Mouse (Mus musculus): ENCODE measurements around the gene Bckdhb. TPM values are rescaled to one million over a fixed set of nuclear protein-coding genes. Genes with fewer than 3 reads are reported as not detected.

Bckdhb gene
- total and polyA plus RNA-seq, 3 experiments = 10.6 to 20.3 (median 12.0) TPM

DNA sequence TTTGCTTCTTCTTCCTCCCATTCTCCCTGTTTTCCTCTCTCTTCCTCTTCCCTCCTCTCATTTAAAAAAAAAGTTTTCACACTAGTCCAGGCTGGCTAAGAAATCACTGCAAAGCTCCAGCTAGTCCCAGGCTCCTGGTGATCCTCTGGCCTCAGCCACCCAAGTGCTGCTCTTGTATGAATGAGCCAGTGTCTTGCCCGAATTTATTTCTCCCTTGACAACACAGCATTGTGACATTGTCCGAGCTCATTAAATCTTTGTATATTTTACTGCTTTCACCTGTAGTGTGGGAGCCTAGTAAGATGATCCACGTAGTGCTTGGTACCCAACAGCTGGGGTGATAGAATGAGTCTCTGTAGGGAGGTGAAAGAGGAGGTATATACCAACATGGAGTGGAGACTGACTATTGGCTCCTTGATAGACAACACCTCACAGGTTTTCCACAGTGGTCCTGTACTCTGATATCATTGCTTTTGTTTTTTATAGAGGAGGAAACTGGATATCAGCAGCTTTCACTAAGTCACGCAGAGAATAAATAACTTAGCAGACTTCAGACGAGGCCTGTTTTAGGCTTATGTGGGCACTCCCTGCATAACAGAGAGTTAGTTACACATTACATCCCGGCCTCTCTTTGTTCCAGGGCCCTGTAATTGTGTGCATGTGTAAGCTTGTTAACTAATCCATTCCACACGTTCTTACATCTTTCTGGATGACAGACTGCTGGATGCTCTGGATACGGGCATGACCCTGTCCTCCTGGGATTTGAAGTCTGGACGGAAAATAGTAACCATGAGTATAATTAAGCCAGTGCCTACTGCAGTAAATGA, 15.8 kb downstream of the Bckdhb start:
- no peaks in the 10 kb centered on the region for H3K79me2 ChIP-seq (replicated peaks; ENCODE audit: control insufficient read depth, extremely low read depth, insufficient read depth, poor library complexity, severe bottlenecking)
- peaks cover 0 to 8% of the 10 kb centered on the region in 2 experiments for H3K36me3 ChIP-seq (replicated peaks in 1 of 2; ENCODE audit: control insufficient read depth in 1 of 2, insufficient read depth in 1 of 2, low read length in 1 of 2)
- H3K9ac ChIP-seq (ENCODE audit: insufficient read depth, low read depth) = no peak overlapping the region
- H3K9me3 ChIP-seq (replicated peaks; ENCODE audit: low read length) = no peaks in the 10 kb centered on the region
- no peak overlapping the region for H3K4me3 ChIP-seq (replicated peaks in 1 of 3; ENCODE audit: low read depth in 2 of 3, low read length in 2 of 3, poor library complexity in 1 of 3)
- in situ Hi-C loops (cut with MboI; ENCODE audit: low pct_ligation_motif_present, low pct_unique_long_range_greater_than_20kb, low sequenced_read_pairs) = no loop called here
- H3K27me3 ChIP-seq (replicated peaks) = no peaks in the 10 kb centered on the region
- H3K27ac ChIP-seq (ENCODE audit: insufficient read depth, low read depth) = no peak overlapping the region
- H3K4me1 ChIP-seq (ENCODE audit: control insufficient read depth in 1 of 2, insufficient read depth in 2 of 2) = no peaks in the 10 kb centered on the region
- no peak overlapping the region for H3K4me2 ChIP-seq (ENCODE audit: insufficient read depth, low read depth, poor library complexity, severe bottlenecking)
- TF ChIP-seq POLR2AphosphoS2 (IDR thresholded peaks at IDR 0.05; ENCODE audit: low read depth, low read length) (no peak), UBTF (IDR thresholded peaks at IDR 0.05; ENCODE audit: low read depth, low read length) (no peak), MXI1 (IDR thresholded peaks at IDR 0.05; ENCODE audit: low read depth, low read length) (no peak), USF1 (IDR thresholded peaks at IDR 0.05; ENCODE audit: low read depth, low read length) (no peak), NRF1 (IDR thresholded peaks at IDR 0.05; ENCODE audit: low read depth, low read length) (no peak), PAX5 (IDR thresholded peaks at IDR 0.05; ENCODE audit: low read length) (no peak), MAZ (IDR thresholded peaks at IDR 0.05; ENCODE audit: low read depth, low read length) (no peak), EP300 (IDR thresholded peaks at IDR 0.05; ENCODE audit: low read length) (no peak)
- dilution Hi-C loops (cut with MboI; ENCODE audit: extremely low pct_ligation_motif_present, extremely low pct_unique_long_range_greater_than_20kb, low sequenced_read_pairs) = no loop called here
- no peak for DNase-seq (ENCODE audit: extremely low read depth)

- dilution Hi-C loops (cut with MboI; ENCODE audit: extremely low pct_ligation_motif_present, extremely low pct_unique_long_range_greater_than_20kb, low sequenced_read_pairs) (no loop called here), in situ Hi-C loops (cut with MboI; ENCODE audit: low pct_ligation_motif_present, low pct_unique_long_range_greater_than_20kb, low sequenced_read_pairs) (loop anchor here (25.0 kb wide), 1 partner anchor 1386 kb away; the partner anchor contains the start of gene Tent5a)
- H3K79me2 ChIP-seq (replicated peaks; ENCODE audit: control insufficient read depth, extremely low read depth, insufficient read depth, poor library complexity, severe bottlenecking) = no peaks in the 10 kb centered on the region
- no peak overlapping the region for H3K4me2 ChIP-seq (ENCODE audit: insufficient read depth, low read depth, poor library complexity, severe bottlenecking)
- H3K27me3 ChIP-seq (replicated peaks) = no peaks in the 10 kb centered on the region
- TF ChIP-seq HCFC1 (IDR thresholded peaks at IDR 0.05; ENCODE audit: low read depth, low read length) (no peak), ZKSCAN1 (IDR thresholded peaks at IDR 0.05; ENCODE audit: borderline replicate concordance, low read depth, low read length) (no peak), MAZ (IDR thresholded peaks at IDR 0.05; ENCODE audit: low read depth, low read length) (no peak)
- H3K4me3 ChIP-seq (replicated peaks in 1 of 3; ENCODE audit: low read depth in 2 of 3, low read length in 2 of 3, poor library complexity in 1 of 3) = no peak overlapping the region
- H3K36me3 ChIP-seq (replicated peaks in 1 of 2; ENCODE audit: control insufficient read depth in 1 of 2, insufficient read depth in 1 of 2, low read length in 1 of 2) = peaks cover 8 to 29% of the 10 kb centered on the region in 2 experiments
- no peak overlapping the region for H3K27ac ChIP-seq (ENCODE audit: insufficient read depth, low read depth)
- DNase-seq (ENCODE audit: extremely low read depth) = no peak
- no peaks in the 10 kb centered on the region for H3K4me1 ChIP-seq (ENCODE audit: control insufficient read depth in 1 of 2, insufficient read depth in 2 of 2)
- no peaks in the 10 kb centered on the region for H3K9me3 ChIP-seq (replicated peaks; ENCODE audit: low read length)
- no peak overlapping the region for H3K9ac ChIP-seq (ENCODE audit: insufficient read depth, low read depth)
These were observed 26.4 kb downstream of the Bckdhb start for GRCm38 (mm10) chr9:83951336-83951735.
